Mouse (Mus musculus): ENCODE measurements at regions not wholly inside any gene's neighbourhood (a gene's known extent, or its start where the extent isn't known, plus 50 kb on each side); places are given as distances from the start of the nearest gene placed in this dataset.

- Histone ChIP-seq H3K27me3 (ENCODE audit: control insufficient read depth, insufficient read depth, low read length) (no peaks in the 10 kb centered on the region), H3K4me1 (ENCODE audit: control insufficient read depth, insufficient read depth, low read length) (no peaks in the 10 kb centered on the region), H3K4me3 (ENCODE audit: low read depth, low read length) (no peak overlapping the region), H3K9ac (ENCODE audit: low read length) (no peak overlapping the region), H3K36me3 (ENCODE audit: control insufficient read depth, insufficient read depth, low read length) (no peaks in the 10 kb centered on the region), H3K27ac (ENCODE audit: low read depth, low read length) (no peak overlapping the region), H3K4me2 (ENCODE audit: low read depth) (no peak overlapping the region), H3K9me3 (ENCODE audit: control insufficient read depth, low read length) (no peaks in the 10 kb centered on the region)
- WGBS = 90% methylated on average over 8 of the region's 8 CpGs
- DNase-seq (ENCODE audit: low spot score) (no peak), ATAC-seq (ENCODE audit: insufficient read depth, low FRiP score, low TSS enrichment) (no peak)
Observed at GRCm38 (mm10) chr5:141054991-141055390, 54.6 kb upstream of the Card11 start.

GRCm38 (mm10) chr5:141055596-141056343 is 55.4 kb upstream of the Card11 start:
- no peaks in the 10 kb centered on the region for H3K27me3 ChIP-seq (ENCODE audit: control insufficient read depth, insufficient read depth, low read length)
- H3K4me2 ChIP-seq (ENCODE audit: low read depth) = no peak overlapping the region
- DNase-seq (ENCODE audit: low spot score) (no peak), ATAC-seq (ENCODE audit: insufficient read depth, low FRiP score, low TSS enrichment) (no peak)
- no peaks in the 10 kb centered on the region for H3K36me3 ChIP-seq (ENCODE audit: control insufficient read depth, insufficient read depth, low read length)
- no peak overlapping the region for H3K4me3 ChIP-seq (ENCODE audit: low read depth, low read length)
- H3K4me1 ChIP-seq (ENCODE audit: control insufficient read depth, insufficient read depth, low read length) = no peaks in the 10 kb centered on the region
- H3K9ac ChIP-seq (ENCODE audit: low read length) = no peak overlapping the region
- no peak overlapping the region for H3K27ac ChIP-seq (ENCODE audit: low read depth, low read length)
- WGBS = 82% methylated on average over 10 of the region's 10 CpGs
- no peaks in the 10 kb centered on the region for H3K9me3 ChIP-seq (ENCODE audit: control insufficient read depth, low read length)

- Histone ChIP-seq H3K4me1 (ENCODE audit: control insufficient read depth, insufficient read depth, low read length) (no peaks in the 10 kb centered on the region), H3K4me2 (ENCODE audit: low read depth) (no peak overlapping the region), H3K36me3 (ENCODE audit: control insufficient read depth, insufficient read depth, low read length) (no peaks in the 10 kb centered on the region), H3K9ac (ENCODE audit: low read length) (no peak overlapping the region), H3K9me3 (ENCODE audit: control insufficient read depth, low read length) (no peaks in the 10 kb centered on the region), H3K27ac (ENCODE audit: low read depth, low read length) (no peak overlapping the region), H3K27me3 (ENCODE audit: control insufficient read depth, insufficient read depth, low read length) (no peaks in the 10 kb centered on the region), H3K4me3 (ENCODE audit: low read depth, low read length) (no peak overlapping the region)
- 81% methylated on average over 7 of the region's 7 CpGs for WGBS
- no peak for DNase-seq (ENCODE audit: low spot score)
- ATAC-seq (ENCODE audit: insufficient read depth, low FRiP score, low TSS enrichment) = no peak
Observed at GRCm38 (mm10) chr5:141058141-141058540, 57.8 kb upstream of the Card11 start.

- no peak for ATAC-seq (ENCODE audit: insufficient read depth, low FRiP score, low TSS enrichment)
- no peak overlapping the region for H3K9ac ChIP-seq (ENCODE audit: low read length)
- no peaks in the 10 kb centered on the region for H3K4me1 ChIP-seq (ENCODE audit: control insufficient read depth, insufficient read depth, low read length)
- 48% methylated on average over 1 of the region's 1 CpGs for WGBS
- no peak overlapping the region for H3K4me2 ChIP-seq (ENCODE audit: low read depth)
- no peaks in the 10 kb centered on the region for H3K36me3 ChIP-seq (ENCODE audit: control insufficient read depth, insufficient read depth, low read length)
- H3K4me3 ChIP-seq (ENCODE audit: low read depth, low read length) = no peak overlapping the region
- no peaks in the 10 kb centered on the region for H3K9me3 ChIP-seq (ENCODE audit: control insufficient read depth, low read length)
- no peaks in the 10 kb centered on the region for H3K27me3 ChIP-seq (ENCODE audit: control insufficient read depth, insufficient read depth, low read length)
- H3K27ac ChIP-seq (ENCODE audit: low read depth, low read length) = no peak overlapping the region
- no peak for DNase-seq (ENCODE audit: low spot score)
Observed at GRCm38 (mm10) chr5:141058863-141059262, 58.5 kb upstream of the Card11 start.

GRCm38 (mm10) chr5:141062144-141062543 is 61.8 kb upstream of the Card11 start:
- WGBS = 79% methylated on average over 4 of the region's 4 CpGs
- H3K4me2 ChIP-seq (ENCODE audit: low read depth) = no peak overlapping the region
- no peak for DNase-seq (ENCODE audit: low spot score)
- no peaks in the 10 kb centered on the region for H3K27me3 ChIP-seq (ENCODE audit: control insufficient read depth, insufficient read depth, low read length)
- no peaks in the 10 kb centered on the region for H3K4me1 ChIP-seq (ENCODE audit: control insufficient read depth, insufficient read depth, low read length)
- H3K9me3 ChIP-seq (ENCODE audit: control insufficient read depth, low read length) = no peaks in the 10 kb centered on the region
- no peak overlapping the region for H3K9ac ChIP-seq (ENCODE audit: low read length)
- no peaks in the 10 kb centered on the region for H3K36me3 ChIP-seq (ENCODE audit: control insufficient read depth, insufficient read depth, low read length)
- no peak for ATAC-seq (ENCODE audit: insufficient read depth, low FRiP score, low TSS enrichment)
- no peak overlapping the region for H3K27ac ChIP-seq (ENCODE audit: low read depth, low read length)
- no peak overlapping the region for H3K4me3 ChIP-seq (ENCODE audit: low read depth, low read length)

GRCm38 (mm10) chr5:141067561-141067960 is 67.2 kb upstream of the Card11 start:
- Histone ChIP-seq H3K27me3 (ENCODE audit: control insufficient read depth, insufficient read depth, low read length) (no peaks in the 10 kb centered on the region), H3K9me3 (ENCODE audit: control insufficient read depth, low read length) (no peaks in the 10 kb centered on the region), H3K36me3 (ENCODE audit: control insufficient read depth, insufficient read depth, low read length) (no peaks in the 10 kb centered on the region), H3K27ac (ENCODE audit: low read depth, low read length) (no peak overlapping the region), H3K4me2 (ENCODE audit: low read depth) (no peak overlapping the region), H3K4me3 (ENCODE audit: low read depth, low read length) (no peak overlapping the region), H3K9ac (ENCODE audit: low read length) (no peak overlapping the region), H3K4me1 (ENCODE audit: control insufficient read depth, insufficient read depth, low read length) (no peaks in the 10 kb centered on the region)
- ATAC-seq (ENCODE audit: insufficient read depth, low FRiP score, low TSS enrichment) (no peak), DNase-seq (ENCODE audit: low spot score) (no peak)
- WGBS = 83% methylated on average over 7 of the region's 7 CpGs

GRCm38 (mm10) chr5:141074457-141074856 is 74.1 kb upstream of the Card11 start:
- no peak overlapping the region for H3K4me3 ChIP-seq (ENCODE audit: low read depth, low read length)
- H3K36me3 ChIP-seq (ENCODE audit: control insufficient read depth, insufficient read depth, low read length) = no peaks in the 10 kb centered on the region
- WGBS = 77% methylated on average over 3 of the region's 3 CpGs
- ATAC-seq (ENCODE audit: insufficient read depth, low FRiP score, low TSS enrichment) = no peak
- no peaks in the 10 kb centered on the region for H3K9me3 ChIP-seq (ENCODE audit: control insufficient read depth, low read length)
- no peak for DNase-seq (ENCODE audit: low spot score)
- no peak overlapping the region for H3K4me2 ChIP-seq (ENCODE audit: low read depth)
- no peak overlapping the region for H3K27ac ChIP-seq (ENCODE audit: low read depth, low read length)
- H3K4me1 ChIP-seq (ENCODE audit: control insufficient read depth, insufficient read depth, low read length) = no peaks in the 10 kb centered on the region
- no peaks in the 10 kb centered on the region for H3K27me3 ChIP-seq (ENCODE audit: control insufficient read depth, insufficient read depth, low read length)
- H3K9ac ChIP-seq (ENCODE audit: low read length) = no peak overlapping the region

- no peak for ATAC-seq (ENCODE audit: insufficient read depth, low FRiP score, low TSS enrichment)
- Histone ChIP-seq H3K4me3 (ENCODE audit: low read depth, low read length) (no peak overlapping the region), H3K27ac (ENCODE audit: low read depth, low read length) (no peak overlapping the region), H3K9ac (ENCODE audit: low read length) (no peak overlapping the region), H3K36me3 (ENCODE audit: control insufficient read depth, insufficient read depth, low read length) (no peaks in the 10 kb centered on the region), H3K9me3 (ENCODE audit: control insufficient read depth, low read length) (no peaks in the 10 kb centered on the region), H3K4me2 (ENCODE audit: low read depth) (no peak overlapping the region), H3K27me3 (ENCODE audit: control insufficient read depth, insufficient read depth, low read length) (no peaks in the 10 kb centered on the region), H3K4me1 (ENCODE audit: control insufficient read depth, insufficient read depth, low read length) (no peaks in the 10 kb centered on the region)
- WGBS = 51% methylated on average over 7 of the region's 7 CpGs
- no peak for DNase-seq (ENCODE audit: low spot score)
Observed at GRCm38 (mm10) chr5:141076158-141076557, 75.8 kb upstream of the Card11 start.

GRCm38 (mm10) chr5:141076942-141077341 is 76.6 kb upstream of the Card11 start:
- Histone ChIP-seq H3K36me3 (ENCODE audit: control insufficient read depth, insufficient read depth, low read length) (no peaks in the 10 kb centered on the region), H3K4me3 (ENCODE audit: low read depth, low read length) (no peak overlapping the region), H3K9ac (ENCODE audit: low read length) (no peak overlapping the region), H3K4me1 (ENCODE audit: control insufficient read depth, insufficient read depth, low read length) (no peaks in the 10 kb centered on the region), H3K27ac (ENCODE audit: low read depth, low read length) (no peak overlapping the region), H3K27me3 (ENCODE audit: control insufficient read depth, insufficient read depth, low read length) (no peaks in the 10 kb centered on the region), H3K9me3 (ENCODE audit: control insufficient read depth, low read length) (no peaks in the 10 kb centered on the region), H3K4me2 (ENCODE audit: low read depth) (no peak overlapping the region)
- ATAC-seq (ENCODE audit: insufficient read depth, low FRiP score, low TSS enrichment) (no peak), DNase-seq (ENCODE audit: low spot score) (no peak)
- 78% methylated on average over 1 of the region's 2 CpGs for WGBS

Measured in neural tube, embryonic 11.5 days (tissue).